Mouse (Mus musculus) thymus, postnatal 25 days (tissue): ENCODE measurements at regions not wholly inside any gene's neighbourhood (a gene's known extent, or its start where the extent isn't known, plus 50 kb on each side); places are given as distances from the start of the nearest gene placed in this dataset.

Experiments
- DNase-seq: peaks from one replicate; pipeline ENCODE4 v3.0.0; 2022

DNA sequence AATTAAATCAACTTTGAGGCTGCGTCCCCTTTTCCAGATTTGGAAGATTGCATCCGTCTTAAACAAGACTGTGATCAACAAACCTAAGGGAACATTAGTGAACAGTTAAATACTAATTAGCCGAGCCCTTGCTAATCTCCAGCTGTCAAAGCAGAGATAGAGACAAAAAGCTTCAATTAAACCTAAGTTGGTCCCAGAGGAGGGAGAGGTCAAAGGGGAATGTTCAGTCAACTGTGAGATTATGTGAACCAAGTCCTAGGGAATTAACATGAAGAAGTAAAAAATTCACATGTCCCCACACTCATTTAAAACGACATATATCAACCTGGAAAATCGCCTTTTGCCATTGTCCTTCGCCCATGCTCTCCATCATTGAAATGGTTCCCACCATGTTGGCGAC, 59.7 kb upstream of the Tbx20 start:
- no peak for DNase-seq

DNA sequence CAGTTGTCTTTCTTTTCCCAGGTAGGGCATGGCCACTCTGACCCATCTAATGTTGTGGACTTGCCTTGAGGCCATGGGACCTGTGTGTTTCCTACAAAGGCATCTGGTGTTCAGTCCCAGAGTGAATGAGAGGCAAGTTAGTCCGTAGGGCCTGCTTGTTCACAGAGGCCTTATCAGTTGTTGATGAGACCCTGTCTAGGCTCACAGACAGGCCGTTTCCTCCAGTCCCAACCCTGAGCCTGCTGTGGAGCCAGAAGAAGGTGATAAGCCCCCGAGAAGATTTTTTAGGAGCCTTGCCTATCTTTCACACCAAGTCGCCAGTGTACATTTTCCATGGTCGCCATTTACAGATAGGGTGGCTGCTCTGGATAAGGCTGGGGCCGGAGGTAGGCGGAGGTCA, 74.1 kb upstream of the Tbx20 start:
- DNase-seq: no peak

DNA sequence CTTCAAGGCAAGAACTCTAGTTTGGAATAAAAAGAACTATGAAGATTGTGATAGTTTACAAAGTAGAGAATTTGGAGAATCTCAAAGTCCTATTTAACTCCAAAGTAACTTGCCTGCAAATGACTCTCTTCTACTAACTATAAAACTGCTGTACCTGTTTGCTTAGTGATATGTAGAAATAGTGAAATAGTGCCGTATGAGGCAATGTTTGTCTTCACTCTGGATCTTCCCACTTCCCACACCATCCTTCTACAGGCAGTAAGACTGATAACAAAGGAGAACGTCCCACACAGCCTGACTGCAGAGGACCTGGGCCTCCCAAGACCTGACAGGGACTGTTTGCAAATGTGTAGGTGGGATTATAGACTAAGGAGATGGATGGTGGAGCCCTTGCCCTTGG, 85.4 kb upstream of the Tbx20 start:
- no peak for DNase-seq

DNA sequence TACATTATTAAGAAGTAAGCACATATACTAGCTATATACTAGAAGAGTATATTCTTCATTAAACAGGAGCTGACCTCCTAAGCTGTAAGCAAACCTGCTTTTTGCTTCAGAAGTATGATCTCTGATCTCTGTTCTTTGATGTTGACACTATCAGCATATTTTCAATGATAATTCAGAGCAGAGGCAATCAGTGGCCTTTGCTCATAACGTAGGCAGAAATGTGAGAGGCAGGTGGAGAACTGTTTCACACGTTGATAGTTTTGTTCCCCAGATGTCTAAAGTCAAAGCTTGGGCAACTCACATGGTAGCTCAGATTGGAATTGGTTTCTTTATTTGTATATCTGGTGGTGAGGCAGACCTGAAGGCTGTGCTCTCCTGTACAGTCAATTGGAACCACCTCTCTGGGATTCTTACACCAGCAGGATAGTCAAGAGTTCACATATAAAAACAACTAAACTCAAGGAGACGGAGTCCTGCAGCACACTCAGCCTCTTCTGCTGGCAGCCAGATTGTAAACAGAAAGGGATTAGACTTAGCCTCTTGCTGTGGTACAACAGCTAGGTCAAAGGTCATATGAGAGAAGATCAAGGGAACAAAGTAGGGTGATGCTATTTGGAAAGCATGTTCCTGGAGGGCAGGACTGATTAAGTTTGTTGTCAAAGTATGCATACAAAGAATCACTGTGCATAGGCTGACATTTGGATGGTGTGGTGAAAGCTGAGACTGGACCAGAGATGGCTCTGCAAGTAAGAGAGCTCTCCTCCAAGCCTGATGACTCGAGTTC, 92.5 kb upstream of the Tbx20 start:
- DNase-seq: no peak

DNA sequence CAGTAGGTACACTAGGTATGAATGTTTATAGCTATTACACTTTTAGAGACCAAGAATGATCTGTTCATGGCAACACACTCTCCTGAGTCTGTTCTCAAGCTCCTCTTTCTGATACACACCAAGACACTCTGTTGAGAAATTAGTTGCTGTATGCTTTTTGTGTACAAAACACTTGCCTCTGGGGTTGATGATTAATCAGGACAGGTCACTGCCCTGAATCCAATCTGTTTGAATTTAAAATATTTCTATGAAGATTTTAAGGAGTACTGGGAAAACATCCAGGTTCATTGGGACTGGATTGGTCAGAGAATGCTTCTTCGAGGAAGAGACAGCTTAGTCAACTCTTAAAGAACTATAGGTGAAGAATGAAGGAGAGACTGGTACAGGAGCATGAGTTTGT, 94.6 kb upstream of the Tbx20 start:
- DNase-seq: no peak

DNA sequence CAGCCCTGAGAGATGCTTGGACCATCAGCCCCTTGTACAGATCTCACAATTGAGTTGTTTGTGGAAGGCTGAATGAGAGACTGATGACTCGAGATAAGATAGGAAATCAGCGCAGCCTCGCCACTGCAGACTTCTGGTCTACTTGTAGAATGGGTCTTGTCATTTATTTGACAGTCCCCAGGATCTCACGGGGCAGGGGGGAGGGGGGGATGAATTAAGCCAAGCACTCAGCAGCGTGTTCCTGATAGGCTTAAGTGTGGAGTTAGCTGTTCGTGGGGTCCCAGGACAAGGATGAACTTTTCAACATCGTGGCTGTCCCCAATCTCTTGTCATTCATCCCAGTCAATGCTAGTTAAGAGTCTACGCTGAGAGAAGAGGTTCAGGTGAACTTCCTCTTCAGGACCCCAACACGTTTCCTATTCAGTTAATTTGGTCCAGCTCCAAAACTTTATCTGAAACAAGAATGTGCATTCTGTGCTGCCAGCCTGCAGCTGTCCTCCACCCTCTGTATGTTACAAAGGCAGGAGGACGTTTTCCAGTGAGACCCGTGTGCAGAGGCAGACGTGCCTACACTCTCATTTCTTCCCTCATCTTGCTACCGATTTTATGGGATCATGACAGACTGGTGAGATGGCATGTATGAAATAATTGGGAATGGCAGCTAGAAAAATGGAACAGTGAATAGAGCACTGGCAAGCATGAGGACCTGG, 100.5 kb upstream of the Tbx20 start:
- no peak for DNase-seq

DNA sequence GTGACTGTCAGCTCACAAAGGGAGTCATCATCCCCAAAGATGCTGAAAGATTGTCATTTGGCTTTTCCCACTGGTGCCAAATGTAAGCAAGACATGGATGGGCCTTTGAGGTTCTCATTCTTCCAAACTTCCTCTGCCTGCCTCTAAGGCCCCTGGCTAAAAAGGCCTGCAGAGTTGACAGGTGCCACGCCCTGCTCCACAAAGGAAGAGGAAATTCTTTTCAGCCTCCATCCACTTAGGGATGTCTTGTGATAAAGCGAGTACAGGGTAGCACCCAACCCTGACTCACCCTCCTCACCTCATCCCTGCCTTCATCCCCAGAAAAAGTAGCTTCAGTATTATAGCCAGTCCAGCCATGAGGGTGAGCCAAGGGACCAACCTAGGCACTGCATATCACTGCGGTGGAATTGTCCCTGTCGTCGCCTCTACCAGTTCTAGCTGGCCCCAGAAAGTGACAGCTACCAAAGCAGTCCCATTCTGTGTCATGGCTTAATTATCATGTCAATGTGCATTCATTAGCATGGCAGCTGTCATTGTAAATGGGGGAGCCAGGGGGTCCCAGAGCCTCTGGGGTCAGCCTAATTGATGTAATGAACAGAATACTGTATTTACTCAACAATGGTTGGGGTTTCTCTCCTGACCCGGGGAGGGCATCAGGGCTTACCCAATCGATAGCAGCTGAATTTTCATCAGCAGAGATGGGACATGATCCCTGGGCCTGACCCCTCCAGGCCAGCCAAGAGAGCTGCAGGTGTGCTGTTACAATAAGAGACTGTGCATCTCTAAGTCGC, 104.5 kb upstream of the Tbx20 start:
- no peak for DNase-seq

DNA sequence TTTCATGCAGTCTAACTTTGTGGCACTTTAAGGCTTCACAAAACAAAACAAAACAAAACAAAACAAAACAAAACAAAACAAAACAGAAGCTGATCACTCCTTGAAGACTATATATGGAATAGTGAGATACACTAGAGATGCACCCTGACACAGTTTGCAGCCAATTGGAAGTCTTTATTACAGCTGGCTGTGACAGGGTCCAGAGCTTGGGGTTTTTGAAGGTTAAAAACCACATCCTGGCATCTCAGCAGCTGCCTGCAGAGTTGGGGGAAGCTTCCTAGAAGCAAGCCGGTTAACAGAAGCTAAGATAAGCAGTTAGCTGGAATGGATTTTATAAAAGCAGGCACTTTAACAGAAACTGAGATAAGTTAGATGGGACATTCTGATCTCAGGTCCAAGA, 105.6 kb upstream of the Tbx20 start:
- peak; percentile 6 for DNase-seq

DNA sequence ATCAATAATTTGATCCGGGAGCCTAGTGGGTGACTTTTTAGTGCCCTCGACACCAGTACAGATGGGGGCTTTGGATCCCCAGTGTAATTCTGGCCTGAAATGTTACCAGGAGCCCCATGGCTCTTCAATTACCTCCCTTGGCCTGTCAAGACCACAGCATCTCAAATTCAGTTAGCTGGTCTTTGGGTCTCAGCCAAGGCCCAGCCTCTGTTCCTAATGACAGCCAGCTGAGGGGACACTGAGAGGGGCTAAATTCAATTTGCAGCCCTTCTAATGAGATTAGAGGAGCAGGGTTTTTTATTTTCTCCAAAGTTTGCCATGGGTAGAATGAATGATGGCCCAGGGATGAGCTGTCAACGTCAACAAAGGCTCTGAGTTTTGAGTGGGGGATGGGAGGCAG, 109.9 kb upstream of the Tbx20 start:
- DNase-seq: no peak

DNA sequence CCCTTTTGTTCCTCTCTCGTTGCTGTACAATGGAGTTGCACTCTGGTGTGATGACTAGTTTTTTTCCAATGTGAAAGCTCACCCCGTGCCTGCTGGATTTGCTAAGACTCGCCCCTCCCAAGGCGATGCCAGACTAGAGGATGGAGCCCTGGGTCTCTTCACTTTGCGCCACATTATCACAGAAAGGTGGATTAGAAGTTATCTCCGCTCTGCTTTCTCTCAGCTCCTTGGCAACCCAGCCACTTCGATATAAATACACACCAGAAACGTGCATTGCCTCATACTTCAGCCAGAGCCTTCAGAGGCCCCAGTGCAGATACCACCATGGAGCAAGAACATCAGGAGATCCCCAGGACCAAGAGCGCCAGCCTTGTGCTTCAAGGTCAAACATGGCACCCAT, 114.2 kb upstream of the Tbx20 start:
- DNase-seq: no peak

DNA sequence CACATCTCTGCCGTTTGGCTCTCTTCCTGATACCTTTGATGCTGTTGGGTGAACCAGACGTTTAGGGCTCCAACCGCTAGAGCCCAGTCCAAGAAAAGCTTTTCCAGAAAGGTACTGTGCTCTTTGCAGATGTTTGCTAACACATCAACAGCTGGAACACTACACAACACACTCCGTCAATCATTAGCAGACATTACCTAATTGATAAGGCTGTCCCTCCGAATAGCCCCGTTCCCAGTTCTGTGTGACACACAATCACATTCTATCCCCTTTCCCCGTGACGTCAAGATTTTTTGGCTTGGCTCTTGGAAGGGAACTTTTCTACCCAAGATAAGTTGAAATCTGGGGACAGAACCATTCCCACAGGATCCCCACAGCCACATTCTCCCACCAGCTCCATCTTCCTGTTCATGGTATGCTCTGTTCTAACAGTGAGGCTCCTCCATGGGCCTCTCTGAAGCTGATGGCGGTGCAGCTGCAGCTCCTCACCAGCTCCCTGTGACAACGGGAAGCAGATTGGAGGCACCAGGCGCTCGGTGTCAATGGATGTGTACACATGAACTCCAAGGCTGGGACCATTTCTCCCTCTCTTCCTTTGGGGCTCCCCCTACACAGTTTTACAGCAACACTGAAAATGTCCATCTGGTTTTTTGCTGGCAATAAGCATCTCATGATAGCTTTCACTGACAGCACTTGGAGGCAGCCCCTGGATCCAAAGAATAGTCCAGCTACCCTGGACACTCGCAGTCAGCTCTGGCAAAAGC, 122.6 kb upstream of the Tbx20 start:
- no peak for DNase-seq

DNA sequence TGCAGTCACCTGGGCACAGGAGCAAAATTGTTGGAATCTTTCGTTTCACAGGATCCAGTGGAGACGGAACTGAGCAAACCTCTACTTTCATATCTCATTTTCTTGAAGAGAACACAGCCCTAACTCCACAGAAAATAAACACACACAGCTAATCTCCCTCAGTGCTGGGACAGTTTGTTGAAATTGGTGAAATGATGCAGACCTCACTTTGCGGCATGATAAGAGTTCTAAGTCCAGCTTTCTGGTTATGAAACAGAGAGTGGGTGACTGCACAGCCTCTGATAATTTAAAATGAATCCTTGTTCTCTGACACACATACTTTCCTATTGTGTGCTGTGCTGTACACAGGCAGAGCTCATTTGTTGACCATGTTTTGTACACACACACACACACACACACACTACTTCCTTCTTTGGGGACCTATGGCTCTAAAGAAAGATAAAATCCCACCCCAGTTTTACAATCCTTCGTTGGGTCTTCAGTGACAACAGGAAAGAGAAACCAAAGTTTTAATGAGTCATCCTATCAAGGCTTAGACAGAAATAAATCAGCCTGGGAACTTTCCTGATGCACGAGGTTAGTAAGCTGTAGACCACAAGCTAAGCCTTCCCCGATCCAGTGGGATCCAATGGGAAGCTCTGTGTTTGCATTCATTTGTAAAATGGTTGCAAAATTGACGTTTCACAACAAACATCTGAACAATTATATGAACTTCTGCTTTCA, 125.3 kb upstream of the Tbx20 start:
- DNase-seq: no peak

DNA sequence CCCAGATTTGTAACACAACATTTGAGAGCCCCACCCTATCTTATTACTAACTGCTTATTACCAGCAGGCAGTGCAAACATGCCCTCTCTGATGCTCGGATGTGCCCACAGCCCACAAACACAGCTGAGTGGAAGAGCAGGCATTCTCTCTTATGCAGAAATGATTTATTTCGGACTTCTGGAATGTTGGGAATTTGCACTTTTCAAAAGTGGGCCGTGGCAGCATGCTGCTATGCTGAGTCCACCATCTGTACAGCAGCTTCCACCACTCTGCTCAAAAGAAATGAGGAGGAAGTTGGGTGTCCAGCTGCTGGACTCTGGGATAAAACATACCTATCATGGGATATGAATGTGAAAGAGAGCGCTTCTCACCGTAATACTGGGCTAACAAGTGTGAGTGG, 129.6 kb upstream of the Tbx20 start:
- no peak for DNase-seq

DNA sequence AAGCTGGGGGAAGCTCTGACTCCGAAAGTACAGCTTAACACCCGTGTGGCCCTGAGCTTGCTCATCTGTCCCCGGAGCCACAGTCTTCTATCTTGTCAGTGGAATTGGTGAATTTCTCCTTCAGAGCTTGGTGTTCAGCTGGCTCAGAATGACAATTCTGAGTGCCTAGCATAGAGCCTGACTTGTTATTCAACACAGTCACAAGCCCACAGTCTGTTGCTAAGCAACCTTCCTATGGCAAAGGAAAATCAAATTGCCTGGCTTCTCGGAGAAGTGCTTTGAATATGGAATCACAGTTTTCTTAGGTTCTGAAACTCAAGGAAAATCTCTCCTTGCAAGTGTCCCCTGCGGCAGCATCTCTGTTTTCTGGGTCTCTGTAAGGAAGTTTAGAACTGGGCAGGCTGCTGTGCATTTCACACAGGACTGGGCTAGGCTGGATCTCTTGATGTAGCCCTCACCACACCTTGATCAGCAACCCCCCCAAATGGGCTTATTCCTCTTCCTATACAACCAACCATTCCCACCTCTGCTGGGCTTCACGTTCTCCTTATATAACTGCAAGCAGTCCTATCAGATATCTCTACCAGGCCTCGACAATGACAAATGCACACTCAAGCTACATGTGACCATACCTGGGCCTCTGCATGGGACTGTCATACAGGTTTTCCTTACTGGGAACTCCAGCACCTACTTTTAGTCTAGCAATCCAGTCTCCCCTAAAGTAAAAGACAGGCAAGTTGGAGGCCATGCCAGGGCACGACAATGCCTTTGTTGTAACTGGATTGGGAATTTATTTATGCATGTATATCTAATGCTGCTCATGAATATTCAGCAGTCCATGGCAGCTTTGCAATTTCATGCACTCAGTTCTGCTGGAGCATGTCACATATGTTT, 135.2 kb upstream of the Tbx20 start:
- DNase-seq: no peak

DNA sequence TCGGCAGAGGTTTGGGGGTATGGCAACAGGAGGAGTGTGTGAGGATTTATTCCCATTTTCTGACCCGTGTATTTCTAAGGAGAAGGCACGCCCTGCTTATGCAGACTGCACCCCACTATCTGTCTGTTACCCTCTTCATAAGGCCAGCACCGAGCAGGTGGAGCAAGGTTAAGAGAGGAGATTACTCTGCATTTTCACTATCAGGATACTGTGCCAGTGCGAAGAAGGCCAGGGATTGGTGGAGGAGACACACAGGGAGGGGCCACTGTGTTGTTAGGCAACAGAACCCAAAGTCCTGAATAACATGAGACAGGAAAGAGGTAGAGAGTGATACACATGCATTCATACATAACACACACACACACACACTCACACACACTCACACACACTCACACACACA, 136.6 kb upstream of the Tbx20 start:
- no peak for DNase-seq

DNA sequence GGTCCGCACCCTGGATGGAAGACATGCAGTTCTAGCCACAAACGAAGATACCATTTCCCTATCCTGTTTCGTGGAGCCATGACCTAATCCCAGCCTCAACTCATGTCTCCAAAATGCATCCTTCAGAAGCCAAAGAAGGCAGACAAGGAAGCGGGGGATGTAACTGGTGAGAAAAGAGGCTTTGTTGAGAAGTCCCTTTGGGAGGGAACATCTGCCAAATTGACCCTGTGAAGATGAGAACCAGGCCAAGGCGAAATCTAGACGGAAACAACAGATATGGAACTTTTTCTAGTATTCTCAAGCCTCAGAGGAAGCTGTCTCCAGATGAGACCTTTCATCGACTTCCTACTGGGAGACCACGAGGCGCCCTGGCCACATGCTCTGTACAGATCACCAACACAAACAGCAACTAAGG, 145.9 kb upstream of the Tbx20 start:
- no peak for DNase-seq

DNA sequence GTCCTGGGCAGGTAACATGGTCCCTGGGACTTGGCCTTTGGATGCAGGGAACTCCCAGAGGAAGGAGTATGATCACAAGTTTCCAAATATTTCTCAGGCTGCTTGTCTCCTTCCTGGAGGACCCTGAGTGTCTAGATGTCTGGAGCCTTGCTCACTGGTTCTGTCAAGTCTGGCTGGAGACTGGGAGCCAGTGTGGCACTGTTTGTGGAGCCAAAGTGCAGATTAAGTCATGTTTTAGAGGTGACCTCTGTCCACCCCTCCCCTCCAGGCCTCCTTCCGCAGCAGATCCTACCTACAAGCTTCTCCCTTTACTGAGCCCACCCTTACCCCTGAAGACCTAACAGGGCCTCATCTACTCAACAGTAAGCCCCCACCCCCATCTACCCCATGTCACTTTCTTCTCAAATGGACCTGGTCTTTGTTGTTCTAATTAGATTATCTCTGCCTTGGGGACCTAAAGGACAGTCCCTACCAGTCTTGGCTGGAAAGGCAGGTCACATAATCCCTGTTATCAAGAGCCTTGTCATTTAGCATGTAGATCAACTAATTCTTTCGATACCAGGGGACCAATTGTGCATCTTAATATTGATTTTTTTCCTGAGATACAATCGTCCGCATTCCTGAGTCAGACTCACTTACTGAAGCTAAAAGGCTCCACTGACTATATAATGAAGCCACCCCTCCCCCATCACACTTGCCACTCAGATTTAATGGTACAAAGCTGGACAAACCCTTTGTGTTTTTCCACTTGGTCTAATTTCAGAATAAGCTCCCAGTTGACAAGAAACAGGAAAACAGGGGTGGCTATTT, 148.2 kb upstream of the Tbx20 start:
- DNase-seq: no peak

DNA sequence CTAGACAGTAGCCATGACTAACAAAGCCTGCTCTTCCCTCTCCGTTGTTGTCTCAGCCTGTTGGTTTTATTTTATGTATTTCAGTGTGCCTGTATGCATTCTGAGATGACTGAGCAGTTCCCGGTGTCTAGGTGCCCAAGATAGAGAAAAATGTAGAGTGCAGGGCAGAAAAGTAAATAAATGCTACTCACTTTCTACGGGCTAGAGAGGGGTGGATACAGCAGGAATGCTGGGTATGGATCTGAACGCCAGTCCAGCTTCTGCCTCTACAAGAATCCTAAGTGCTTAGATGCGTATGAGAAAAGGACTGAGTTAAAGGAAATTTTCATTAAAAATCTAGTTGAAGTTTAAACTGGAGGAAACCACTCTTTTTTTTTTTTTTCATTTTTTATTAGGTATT, 149.4 kb upstream of the Tbx20 start:
- no peak for DNase-seq

DNA sequence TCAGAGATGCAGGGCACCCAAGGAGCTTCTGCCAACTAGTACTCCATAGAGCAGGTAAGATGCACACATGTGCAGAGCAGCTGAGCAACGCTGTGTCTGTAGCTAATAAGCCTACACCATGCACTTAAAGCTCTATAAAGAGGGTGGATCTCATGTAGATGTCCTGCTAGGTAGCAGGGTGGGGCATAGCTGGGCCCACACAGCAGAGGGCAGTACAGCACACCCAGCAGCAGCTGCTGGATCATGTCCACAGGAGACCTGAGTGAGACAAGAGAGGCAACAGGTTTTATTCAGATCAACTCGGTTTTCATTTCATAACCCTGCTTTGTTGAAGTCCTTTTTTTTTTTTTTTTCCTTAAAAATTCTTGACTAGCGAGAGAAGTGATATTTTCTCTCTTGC, 151.5 kb upstream of the Gm10181 start:
- DNase-seq: no peak

DNA sequence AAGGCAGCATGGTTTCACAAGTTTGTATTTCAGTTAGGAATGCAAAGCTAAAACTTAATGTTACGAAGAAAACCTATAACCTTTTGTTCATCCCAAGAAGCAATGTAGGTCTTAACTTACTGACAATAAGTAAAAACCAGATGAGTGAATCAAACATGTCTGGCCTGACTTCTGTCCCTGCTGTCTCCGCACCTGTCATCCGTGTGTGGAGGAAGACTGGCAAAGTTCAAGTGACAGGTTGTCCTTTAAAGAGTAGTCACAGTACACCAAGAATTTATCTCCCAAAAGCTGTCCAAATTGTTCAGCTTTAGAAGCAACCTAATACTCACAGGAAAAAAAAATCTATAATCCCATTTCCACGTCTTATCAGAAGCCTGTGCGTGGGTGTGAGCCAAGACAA, 146.3 kb upstream of the Gm10181 start:
- DNase-seq: no peak

DNA sequence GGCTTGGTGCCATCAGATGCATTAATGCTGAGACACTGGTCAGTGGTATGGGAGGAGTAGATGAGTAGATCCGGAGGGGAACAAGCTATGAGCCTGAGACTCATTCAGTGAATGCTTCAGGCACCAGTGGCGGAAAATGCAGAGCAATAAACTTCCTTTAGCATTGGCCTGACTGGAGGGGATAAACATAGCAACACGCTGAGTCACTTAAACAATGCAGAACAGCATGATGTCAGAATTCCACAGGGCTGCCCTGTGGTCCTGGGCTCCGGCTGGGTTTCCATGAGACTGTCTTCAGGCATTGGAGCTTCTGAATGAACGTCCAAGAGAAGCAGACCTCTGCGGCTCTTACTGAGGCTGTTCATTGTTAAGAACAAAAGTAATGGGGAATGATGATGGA, 145.4 kb upstream of the Gm10181 start:
- no peak for DNase-seq
